Mouse (Mus musculus) urinary bladder, postnatal 0 days (tissue): ENCODE measurements around the gene Teddm1a. TPM values are rescaled to one million over a fixed set of nuclear protein-coding genes. Genes with fewer than 3 reads are reported as not detected.

ENCODE experiments used
- microRNA-seq: library from miRNA; unstranded; fragments of <30 nt; microRNA quantifications from one replicate; pipeline ENCODE4, GENCODE M21; 2016
- polyA plus RNA-seq: library from polyadenylated mRNA; unstranded; fragments of >200 nt; fragmentation: Nextera tagmentation; extraction: Ambion mirVana; gene quantifications from 2 replicates; pipeline ENCODE4 v1.2.1, GENCODE M21; 2015

Gene Teddm1a
- not detected in 2 replicates for polyA plus RNA-seq

GRCm38 (mm10) chr1:153891442-153891841 is at the start of gene Teddm1a:
Teddm1a (plus strand) TSS chr1:153891742.

GRCm38 (mm10) chr1:153844042-153844441 is 47.5 kb upstream of the Teddm1a start, which contains the start of gene Rgsl1:
Rgsl1 (minus strand) TSS chr1:153844142.

DNA sequence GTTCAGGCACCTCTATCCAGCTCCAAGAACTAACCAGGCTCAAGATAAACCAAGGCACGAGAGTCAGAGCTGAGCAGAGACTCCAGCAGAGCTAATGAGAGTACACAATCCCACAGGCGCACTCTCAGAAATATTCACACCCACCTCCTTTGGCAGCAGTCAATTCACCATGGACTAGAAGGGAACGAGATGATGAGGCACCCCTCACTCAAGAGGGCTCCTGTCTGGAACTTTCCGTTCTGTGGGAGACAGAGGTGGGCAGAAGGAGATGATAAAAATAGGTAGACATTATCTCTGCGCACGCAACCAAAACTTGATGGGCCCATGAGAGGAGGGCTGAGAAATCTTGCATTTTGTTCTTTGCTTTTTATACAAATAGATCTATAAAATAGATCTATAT is 17.5 kb upstream of the Teddm1a start, which contains the start of gene Teddm1b:
Gene Teddm1b (plus strand): TSS at position 301 of the 400 bp plus-strand sequence.

DNA sequence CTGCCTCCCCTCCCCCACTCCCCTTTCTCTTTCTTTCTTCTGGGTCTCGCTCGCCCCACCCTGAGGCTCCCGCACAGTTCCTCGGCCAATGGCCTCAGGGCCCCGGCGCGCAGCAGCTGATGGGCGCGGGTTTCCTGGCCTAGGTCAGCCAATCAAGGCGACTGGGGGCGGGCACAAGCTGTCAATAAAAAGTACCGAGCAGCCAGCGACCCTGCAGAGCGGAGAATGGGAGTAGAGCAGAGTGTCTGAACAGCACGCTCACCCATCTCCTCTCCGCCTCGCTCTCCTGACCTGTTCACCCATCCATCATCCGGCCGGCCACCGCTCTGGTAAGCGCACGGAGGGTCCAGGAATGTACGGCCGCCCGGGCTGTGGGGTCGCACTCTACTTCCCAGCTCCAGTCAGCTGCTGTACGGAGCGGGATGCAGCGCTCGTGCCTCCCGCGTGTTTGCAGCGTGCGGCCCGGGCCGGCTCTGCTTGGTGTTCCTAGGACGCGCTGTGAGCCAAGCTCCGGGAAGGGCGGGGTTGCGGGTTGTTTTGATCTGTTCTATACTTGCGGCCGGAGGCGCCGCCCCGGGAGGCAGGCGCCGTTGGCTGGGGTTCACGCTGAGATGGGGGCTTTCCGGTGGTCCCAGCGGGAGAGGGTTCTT is 8.3 kb downstream of the Teddm1a start, which contains the start of the genes Glul and Teddm2:
Gene Glul (plus strand): TSS at position 214 of the 650 bp plus-strand sequence.
Gene Teddm2 (minus strand): TSS at position 498 of the 650 bp plus-strand sequence.

Small RNAs within 50 kb of the gene (microRNA-seq; reads per million reads assigned to microRNA genes)
- gene Mir8114 = 13.3 reads per million, percentile 22 among the genes with 10 or more reads in this experiment

Other genes with a start within 250 kb of the Teddm1a start
- gene Rgs8, start 238.7 kb upstream of the Teddm1a start, polyA plus RNA-seq = 0.02 and 0.08 TPM in 2 replicates
- 2.1 and 2.7 TPM in 2 replicates for gene Rgs16, start 151.4 kb upstream of the Teddm1a start, polyA plus RNA-seq
- 7.8 and 9.5 TPM in 2 replicates for gene Rnasel, start 142.3 kb upstream of the Teddm1a start, polyA plus RNA-seq
- gene Rgsl1, start 47.6 kb upstream of the Teddm1a start, polyA plus RNA-seq = 0.07 and 0.19 TPM in 2 replicates
- gene Teddm1b, start 17.4 kb upstream of the Teddm1a start, polyA plus RNA-seq = 0.08 and 0.14 TPM in 2 replicates
- gene Glul, start 8.2 kb downstream of the Teddm1a start, polyA plus RNA-seq = 88.0 and 121 TPM in 2 replicates
- 0.35 and 0.56 TPM in 2 replicates for gene Teddm2, start 8.5 kb downstream of the Teddm1a start, polyA plus RNA-seq